Mouse (Mus musculus) gastrocnemius, adult 8-10 months (tissue): Measurements from ENCODE around the gene Bhlhe23. TPM values are rescaled to one million over a fixed set of nuclear protein-coding genes. Genes with fewer than 3 reads are reported as not detected.

ENCODE experiments used
- DNase-seq, 2 experiments: peaks; one replicate each; pipeline ENCODE4 v3.0.0; 2022; ENCODE audit warnings: low spot score in 2 of 2
- total RNA-seq, 4 experiments: library from RNA; stranded (reverse); gene quantifications; 2 replicates each; pipeline ENCODE4 v1.2.4; 2022

Bhlhe23 gene
- total RNA-seq: not detected

DNA sequence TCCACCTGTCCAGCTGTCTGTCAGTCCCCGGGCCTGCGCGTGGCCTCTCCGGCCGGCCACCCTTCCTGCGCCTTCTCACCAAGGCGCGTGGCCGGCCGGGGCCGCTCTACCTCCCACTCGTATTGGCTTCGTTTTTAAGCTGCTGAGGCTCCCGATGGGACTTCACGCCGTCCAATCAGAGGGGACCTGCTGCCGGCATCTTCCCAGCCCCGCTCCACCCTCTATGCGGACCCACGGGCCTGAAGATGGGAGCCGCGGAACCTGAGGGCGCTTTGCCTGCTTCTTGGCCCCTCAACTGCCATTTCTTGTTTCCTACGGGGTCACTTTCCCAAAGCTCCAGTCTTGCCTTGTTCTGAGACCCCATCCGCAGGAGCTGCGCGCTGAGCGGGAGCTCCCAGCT is at the start of gene Bhlhe23:
Gene Bhlhe23, minus strand, starts transcription at position 108 of the 400 bp plus-strand sequence.
- DNase-seq: no peak

DNA sequence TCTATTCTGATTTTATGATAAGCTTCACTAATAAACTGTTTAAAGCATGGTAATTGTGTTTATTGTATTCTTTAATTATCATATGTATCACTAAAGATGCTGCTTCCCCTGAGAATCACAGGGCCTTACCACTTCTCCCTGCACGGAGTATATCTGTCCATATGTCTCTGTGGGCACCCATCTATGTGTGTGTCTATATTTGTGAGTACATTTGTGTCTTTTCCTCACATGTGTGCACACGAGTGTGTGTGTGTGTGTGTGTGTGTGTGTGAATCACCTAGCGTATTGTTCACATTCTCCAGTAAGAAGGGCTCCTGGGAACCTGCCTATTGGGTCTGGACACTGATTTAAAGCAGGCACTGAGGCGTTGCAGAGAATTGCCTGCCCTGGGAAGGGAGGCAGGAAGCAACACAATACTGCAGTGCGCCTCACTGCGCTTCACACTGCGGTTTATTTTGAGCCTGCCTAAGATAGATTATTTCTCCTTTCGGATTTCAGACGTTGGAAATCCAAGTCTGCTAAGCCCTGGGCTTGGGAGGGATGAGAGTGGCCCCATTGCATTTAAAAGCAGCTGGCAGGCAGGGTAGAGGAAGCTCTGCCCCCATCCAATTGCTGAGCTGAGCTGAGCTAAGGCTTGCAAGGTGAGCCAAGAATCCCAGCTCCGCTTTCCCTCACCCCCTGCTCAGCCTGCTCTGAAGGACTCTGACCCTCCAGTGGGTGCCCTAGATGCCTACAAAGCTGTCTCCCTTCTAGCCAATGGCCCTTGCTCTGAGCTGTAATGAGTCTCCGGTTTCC is 48.6 kb upstream of the Bhlhe23 start:
- no peak for DNase-seq

DNA sequence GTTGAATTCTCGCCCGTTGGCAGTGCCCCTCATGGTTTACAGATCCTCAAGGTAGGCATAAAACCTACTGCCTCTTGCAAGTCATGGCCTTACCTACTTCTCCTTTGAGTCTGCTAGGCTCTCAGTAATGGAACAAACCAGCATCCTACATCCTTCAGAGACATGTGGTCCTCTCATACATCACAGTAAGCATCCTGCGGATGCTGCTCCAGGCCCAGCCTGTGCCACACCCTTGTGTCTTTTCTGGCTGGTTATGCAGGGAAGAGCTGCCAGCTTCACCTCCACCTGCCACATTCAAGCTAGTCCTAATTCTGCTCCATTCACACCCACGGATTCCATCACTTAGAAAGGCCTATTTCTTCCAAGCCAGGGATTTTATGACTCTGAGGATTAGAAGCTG is 48.0 kb upstream of the Bhlhe23 start:
- no peak for DNase-seq

DNA sequence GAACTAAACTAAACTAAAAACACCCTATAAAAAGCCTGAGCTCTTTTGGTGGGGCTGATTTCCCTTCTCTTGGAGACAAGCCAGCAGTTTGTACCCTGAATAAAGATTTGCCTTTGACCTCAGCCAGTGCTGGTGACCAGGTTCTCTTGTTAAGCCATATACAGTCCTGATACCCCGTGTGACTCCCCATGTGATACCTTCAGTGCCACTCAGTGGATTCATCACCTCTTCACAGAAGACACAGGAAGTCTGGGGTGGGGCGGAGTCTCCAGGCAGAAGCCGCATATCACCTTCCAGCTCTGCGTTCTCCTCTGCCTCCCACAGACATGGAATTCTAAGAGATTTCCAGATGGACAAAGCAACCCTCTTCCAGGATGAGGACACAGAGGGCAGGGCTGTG is 47.4 kb upstream of the Bhlhe23 start:
- no peak for DNase-seq

DNA sequence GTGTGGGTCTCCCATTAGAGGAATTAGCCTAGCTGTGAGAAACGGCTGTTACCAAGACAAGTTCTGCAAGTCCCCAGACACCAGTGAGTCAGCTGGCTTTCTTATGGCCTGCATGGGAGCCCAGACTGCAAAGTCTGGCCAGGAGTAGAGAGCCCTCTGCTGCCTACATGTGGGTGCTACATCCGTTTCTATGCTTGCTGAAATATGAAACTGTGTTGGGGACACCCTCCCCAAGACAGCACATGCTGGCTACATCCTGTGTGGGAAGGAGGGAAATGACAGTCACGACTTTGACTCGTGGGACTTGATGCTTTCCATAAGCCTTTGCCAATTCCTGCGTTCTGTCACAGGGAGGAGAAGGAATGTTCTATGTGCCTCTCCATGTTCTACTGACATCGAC is 45.8 kb upstream of the Bhlhe23 start:
- peak; percentile 11 to 27 for DNase-seq

DNA sequence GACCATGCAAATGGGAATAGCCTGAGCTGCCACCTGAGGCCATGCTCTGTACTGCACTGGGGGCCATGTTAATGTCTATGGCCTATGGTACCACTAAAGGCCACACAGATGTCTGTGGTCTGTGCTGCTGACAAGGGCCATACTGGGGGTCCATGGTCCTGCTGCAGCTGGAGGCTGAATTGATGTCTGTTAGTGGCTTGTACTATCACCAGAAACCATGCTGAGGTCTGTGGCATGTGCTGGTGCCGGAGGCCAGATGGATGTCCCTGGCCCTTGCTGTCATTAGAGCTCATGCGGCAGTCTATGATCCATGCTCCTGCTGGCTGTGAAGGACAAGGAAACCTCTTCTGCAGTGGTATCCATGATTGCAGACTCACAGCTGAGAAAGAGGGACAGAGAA is 42.8 kb upstream of the Bhlhe23 start:
- DNase-seq: no peak

DNA sequence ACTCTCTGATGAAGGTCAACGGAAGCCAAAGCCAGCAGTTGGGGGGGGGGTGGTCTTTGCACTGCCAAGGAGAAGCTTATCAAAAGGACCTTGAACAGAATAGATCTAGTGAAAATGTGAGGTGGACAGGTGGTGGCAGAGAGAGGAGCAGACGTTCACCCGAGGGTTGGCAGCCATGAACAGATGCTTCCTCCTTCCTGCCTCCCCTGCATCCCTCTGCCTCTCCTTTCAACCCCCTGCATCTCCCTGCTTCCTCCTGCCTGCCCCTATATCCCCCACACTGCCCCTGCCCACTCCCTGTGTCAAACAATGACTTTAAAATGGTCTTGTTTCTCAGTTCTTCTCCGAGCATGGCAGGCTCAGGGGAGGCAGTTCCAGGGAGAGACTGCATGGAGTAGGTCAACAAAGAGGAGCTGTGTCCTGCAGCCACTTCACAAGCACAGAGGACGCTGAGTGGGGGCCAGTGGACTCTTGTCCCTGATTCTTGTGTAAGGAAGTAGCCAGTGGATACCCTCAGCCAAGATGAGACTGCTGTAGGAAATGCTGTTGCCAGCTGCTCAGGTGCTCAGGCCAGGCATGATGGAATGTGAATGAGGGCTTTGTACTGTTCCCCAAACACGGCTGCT is 39.9 kb upstream of the Bhlhe23 start:
- no peak for DNase-seq

DNA sequence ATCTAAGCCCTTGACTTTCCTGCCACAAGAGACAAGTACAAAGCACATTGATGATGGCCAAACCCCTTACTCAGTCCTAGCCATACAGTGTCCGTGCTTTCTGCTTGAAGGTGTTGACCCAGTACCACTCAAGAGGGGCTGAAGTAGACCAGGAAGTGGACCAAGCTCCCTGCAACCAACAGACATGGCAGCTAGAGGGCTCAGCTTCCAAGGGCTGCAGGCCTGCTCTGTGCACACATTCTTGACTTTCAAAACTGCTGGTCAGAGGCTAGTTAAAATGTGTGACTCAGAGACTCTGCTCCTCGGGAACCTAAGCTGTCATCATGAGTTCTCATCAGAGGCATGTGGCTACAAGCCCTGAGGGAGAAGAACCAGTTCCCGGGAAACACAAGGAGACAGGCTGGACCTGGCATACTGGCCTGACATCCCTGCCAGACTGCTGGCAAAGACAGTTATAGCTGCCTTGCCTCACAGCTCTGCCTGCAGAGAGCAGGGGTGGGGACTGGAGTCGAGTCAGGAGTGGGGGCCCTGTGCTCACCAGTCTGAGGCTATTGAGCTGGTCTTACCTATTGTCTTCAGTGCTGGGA is 37.4 kb upstream of the Bhlhe23 start:
- DNase-seq: peak; percentile 17 to 59

DNA sequence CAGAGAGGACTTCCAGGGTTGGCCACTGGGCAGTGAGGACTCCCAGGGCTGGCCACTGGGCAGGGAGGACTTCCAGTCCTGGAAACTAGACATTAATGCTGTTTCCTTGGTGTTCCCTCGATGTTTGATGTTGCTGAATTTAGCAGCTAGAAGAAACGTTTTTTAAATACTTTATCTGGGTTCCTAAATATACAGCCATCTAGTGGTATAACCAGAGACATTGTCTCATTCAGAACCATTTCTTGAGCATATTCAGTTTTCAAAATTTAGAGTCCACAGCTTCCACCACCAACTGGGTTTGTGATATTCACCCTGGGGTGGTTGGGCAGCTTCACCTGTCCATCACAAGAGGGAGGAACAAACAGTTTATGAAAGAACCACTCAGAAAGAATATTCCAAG is 34.3 kb upstream of the Bhlhe23 start:
- no peak for DNase-seq

DNA sequence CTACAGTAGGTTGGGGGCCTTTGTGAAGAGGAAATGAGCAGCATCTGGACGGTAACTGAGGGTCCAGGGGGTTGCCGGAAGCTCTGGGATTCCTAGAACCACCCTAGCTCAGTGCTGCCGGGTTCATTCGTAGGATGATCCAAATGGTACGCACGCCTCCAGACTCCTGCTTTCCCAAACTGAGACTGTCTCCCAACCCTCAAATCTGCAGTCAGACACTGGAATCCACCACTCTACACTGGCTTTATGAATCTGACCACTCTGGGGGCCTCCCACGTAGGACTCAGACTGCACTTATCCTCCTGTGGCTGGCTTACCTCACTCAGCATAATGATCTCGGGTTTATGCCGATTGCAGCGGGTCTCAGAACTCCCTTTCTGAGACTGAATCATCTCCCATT is 32.8 kb upstream of the Bhlhe23 start:
- DNase-seq: no peak

DNA sequence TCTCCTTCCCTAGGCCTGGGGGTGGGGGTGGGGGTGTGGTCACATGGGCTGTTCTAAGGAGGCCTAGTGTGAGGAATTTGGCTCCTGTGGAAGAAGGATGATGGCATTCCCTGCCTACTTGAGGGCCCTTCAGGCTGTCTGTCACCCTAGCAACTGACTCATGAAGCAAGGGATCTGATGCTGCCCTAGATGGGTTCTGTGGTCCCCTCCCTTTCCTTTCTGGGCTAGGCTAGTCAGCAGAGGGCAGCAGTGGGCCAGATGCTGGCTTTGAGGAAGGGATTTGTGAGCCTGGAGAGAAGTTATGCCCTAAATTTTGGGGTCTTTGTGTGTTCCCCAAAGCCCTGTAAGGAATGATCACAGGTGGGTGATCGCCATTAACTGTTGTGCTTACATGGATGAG is 29.3 kb upstream of the Bhlhe23 start:
- no peak for DNase-seq

DNA sequence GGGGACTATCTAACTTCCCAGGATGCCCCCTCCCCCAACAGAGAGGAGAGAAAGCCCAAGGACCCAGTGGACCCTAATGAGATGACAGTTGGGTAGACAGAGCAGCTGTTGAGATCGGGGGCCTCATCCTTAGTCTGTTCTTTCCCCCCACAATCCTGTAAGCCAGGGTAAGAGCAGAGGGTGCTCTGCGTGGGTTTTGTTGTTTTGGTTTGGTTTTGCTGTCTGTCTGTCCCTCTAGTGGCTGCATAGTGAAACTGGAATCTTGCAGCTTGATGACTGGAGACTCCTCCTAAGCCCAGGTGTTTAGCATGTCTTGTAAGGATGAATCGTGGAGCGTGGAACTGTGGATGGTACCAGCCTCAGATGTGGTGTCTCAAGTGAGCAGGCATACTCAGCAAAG is 19.3 kb upstream of the Bhlhe23 start:
- no peak for DNase-seq

DNA sequence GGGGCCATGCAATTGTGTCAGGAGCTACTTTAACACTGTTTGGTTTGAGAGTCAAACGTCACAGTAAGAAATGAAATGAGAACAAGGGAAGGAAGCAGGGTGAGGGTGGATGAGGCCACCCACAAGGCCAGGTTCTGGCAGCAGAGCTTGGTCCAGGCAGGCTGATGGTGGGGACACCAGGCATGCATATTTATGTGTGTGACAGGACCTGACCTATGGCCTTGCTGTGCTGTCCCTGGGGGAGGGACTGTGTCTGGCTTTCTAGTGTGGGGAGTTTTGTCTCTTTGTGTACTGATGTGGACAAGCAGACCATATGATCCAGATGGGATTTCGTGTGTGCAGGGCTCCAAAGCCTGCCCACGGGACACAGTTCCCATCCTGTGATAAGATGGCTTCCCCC is 18.9 kb upstream of the Bhlhe23 start:
- no peak for DNase-seq

DNA sequence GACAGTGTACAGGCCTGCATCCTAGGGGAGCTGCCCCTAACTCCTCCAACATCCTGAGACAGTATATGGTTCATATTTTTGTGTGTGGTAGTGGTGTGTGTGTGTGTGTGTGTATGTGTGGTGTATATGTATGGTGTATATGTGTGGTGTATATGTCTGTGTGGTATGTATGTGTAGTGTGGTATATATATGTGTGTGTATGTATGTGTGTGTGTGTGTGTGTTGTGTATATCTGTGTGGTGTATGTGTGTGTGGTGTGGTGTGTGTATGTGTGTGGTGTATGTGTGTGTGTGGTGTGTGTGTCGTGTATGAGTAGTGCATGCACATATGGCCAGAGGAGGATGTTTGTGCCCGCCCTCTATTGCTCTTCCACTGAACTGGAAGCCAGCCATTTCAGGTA is 17.7 kb upstream of the Bhlhe23 start:
- DNase-seq: no peak

DNA sequence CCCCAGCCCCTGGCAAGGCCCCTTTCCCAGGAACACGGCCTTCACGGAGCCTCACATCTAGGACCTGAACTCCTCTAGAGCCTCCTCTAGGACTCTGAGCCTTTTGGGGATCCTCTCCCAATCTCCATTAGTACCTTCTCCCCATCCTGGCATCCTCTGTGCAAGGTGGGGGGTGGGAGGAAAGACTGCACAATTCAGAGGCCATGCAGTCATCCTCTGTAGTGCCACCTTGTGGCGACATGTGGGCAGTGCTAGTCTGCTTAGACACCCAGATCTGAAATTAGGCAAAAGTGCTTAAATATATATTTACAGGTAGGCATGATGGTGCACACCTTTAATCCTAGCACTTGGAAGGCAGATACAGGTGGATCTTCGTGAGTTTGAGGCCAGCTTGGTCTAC is 15.0 kb upstream of the Bhlhe23 start:
- peak in 1 of 2 experiments; percentile 14 for DNase-seq

DNA sequence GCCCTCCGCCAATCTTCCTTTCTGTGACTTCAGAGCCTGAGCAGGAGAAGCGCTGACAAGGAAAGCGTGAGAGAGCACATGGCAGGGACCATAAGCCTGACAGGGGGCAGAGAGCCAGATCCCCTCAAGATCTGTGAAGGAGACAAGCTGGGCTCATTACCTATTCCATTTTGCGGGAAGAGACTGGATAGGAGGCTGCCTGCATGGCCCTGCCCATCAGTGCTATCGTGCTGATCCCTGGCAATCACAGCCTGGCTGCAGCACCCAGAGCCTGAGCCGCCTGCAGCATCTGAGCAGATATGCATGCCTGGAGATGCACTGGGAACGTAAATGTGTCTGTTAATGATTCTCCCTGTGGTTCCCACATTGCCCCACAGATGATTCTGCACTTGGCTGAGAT is 12.1 kb upstream of the Bhlhe23 start:
- no peak for DNase-seq

DNA sequence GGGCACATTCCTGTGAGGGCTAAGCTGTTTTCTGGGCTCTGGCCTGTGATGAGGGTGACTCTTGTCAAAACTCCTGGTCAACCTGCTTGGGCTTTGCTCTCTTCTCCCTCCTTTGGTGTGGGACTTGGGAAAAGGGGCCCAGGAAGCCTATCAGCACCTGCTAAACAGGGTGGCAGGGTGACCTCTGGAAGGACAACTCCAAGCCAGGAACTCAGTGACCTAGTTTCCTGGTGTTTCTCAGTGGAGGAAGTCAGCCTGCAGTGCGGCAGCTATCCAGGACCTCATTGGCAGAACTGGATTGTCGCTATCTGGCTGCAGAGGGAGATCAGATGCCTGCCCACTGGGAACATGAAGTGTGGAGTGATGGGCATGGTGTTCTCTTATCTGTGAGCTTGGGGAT is 11.7 kb upstream of the Bhlhe23 start:
- peak in 1 of 2 experiments; percentile 24 for DNase-seq

DNA sequence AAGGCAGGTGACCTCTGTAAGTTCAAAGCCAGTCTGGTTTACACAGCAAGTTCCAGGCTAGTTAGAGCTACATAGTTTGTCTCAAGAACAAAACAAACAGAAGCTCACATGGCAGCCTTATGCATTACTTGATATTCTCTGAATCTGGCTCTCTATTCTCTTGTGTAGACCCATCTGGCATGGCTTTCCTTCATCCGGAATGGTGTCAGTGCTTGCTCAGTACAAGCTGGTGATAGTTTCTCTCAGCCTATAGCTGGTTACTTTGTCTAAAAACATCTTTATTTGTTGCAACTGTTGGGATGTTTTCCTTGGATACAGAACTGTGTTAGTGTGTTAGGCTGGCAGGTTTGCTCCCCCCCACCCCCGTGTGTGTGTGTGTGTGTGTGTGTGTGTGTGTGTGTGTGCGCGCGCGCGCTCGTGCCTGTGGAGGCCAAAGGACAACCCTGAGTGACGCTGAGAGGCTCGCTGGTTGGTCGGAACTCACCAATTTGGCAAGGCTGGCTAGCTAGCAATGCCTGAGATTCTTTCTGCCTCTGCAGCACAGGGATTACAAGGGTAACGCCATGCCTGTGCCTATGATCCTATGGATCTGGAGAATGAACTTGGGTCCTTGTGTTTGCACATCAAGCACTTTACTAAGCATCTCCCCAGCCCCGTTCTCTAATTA is 11.0 kb upstream of the Bhlhe23 start:
- DNase-seq: no peak

DNA sequence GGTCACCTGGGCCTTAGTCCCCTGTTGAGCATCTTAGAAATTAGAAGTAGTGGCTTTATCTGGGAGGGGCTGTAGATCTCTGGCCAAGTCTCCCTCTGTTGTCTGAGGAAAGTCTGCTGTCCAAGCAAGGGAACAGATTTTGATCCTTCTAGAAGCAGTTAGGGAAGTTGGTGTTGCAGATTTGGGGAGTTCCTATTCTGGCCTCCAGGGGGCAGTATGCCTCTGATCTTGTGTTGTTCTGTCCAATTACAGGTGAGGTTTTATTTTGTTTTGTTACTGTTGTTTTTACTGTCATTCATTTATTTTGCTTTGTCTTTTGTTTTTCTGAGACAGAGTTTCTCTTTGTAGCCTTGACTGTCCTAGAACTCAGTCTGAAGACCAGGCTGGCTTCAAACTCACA is 10.0 kb upstream of the Bhlhe23 start:
- no peak for DNase-seq

DNA sequence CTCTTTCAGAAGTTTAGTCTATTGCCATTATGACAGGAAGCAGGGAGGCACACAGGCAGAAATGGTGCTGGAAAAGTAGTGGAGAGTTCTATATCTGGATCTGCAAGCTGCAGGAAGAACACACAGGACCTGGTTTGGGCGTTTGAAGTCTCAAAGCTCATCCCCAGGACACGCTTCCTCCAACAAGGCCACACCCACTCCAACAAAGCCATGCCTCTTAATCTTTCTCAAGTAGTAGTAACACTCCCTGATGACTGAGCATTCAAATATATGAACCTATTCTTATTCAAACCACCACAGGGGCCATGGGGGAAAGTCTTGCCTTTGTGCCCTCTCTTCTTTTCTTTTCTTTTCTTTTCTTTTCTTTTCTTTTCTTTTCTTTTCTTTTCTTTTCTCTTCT is 3.6 kb upstream of the Bhlhe23 start:
- no peak for DNase-seq

DNA sequence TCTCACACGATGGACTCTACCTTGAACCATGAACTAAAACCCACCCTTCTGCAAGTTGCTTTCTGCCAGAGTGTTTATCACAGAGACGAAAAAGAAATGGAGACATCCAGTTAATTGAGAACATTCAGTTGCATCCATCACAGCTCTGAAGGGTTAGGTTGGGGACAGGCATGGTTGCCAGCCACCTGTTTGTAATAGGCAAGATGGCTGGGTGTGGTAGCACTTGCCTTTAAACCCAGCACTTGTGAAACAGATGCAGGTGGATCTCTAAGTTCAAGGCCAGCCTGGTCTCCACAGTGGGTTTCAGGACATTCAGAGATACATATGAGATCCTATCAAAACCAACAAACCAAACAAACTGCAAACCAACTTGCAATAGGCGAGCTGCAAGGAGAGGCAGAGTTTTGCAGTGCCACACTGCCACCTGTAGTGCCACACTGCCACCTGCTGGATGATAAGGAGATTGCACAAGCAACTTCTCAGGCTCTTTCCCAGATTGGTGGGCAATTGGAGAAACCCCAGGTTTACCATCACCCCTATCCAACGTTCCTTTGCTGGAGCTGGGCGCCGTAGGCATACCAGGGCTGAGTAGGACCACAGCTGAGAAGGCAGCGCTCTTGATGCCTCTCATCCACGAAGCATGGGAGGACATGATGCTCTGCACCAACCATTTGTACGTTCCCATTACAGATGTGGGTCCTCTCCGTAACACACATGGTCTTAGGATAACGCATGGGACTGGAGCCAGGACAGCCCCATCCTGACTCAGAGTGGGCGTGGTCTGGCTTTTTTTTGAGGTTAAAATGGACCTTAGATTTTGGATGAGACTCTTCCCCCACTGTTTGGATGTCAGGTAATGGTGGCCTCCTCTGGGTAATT is 2.8 kb upstream of the Bhlhe23 start:
- no peak for DNase-seq
